Mouse (Mus musculus) CH12.LX (cell line): Measurements from ENCODE around the gene Cbx1. TPM values are rescaled to one million over a fixed set of nuclear protein-coding genes. Genes with fewer than 3 reads are reported as not detected.

Source experiments
- DNase-seq: peaks from one replicate; pipeline ENCODE4 v3.0.0-alpha.2; 2013; ENCODE audit errors: extremely low read depth
- H3K27ac ChIP-seq: 2 replicates; pipeline ENCODE4 v1.5.1; 2012; ENCODE audit warnings: low read depth, mild to moderate bottlenecking, control low read depth, moderate library complexity; ENCODE audit not compliant: insufficient read depth
- H3K27me3 ChIP-seq: replicated peaks from 2 replicates; pipeline ENCODE3; 2012; ENCODE audit warnings: inconsistent platforms
- H3K36me3 ChIP-seq, 2 experiments: replicated peaks in 1 of 2; 2 replicates each; pipeline versions ENCODE3 to v1.6.1; 2012; ENCODE audit warnings: inconsistent platforms in 1 of 2, low read length in 1 of 2, mild to moderate bottlenecking in 1 of 2, mixed read lengths in 1 of 2, moderate library complexity in 1 of 2; ENCODE audit not compliant: control insufficient read depth in 1 of 2, insufficient read depth in 1 of 2
- H3K4me1 ChIP-seq, 2 experiments: 2 replicates each; pipeline ENCODE4 v1.6.1; 2012; ENCODE audit warnings: inconsistent platforms in 1 of 2, moderate library complexity in 1 of 2; ENCODE audit not compliant: insufficient read depth in 2 of 2, control insufficient read depth in 1 of 2
- H3K4me2 ChIP-seq: 2 replicates; pipeline ENCODE4 v1.6.1; 2012; ENCODE audit warnings: low read depth, mild to moderate bottlenecking, control low read depth; ENCODE audit not compliant: poor library complexity, insufficient read depth, severe bottlenecking
- H3K4me3 ChIP-seq, 3 experiments: fragments of 150-350 bp in 1 of 3; sonication (generic) in 1 of 3; replicated peaks in 1 of 3; 2 replicates each; pipeline versions ENCODE3 to v1.5.1; 2011 to 2012; ENCODE audit warnings: low read depth in 2 of 3, low read length in 2 of 3, mild to moderate bottlenecking in 2 of 3, moderate library complexity in 2 of 3, control low read depth in 1 of 3, improper control_type of control experiment in 1 of 3, inconsistent platforms in 1 of 3, mixed read lengths in 1 of 3; ENCODE audit not compliant: poor library complexity in 1 of 3
- H3K79me2 ChIP-seq: replicated peaks from 2 replicates; pipeline ENCODE4 v1.6.1; 2012; ENCODE audit warnings: mild to moderate bottlenecking, moderate library complexity; ENCODE audit not compliant: control insufficient read depth, poor library complexity, insufficient read depth, severe bottlenecking; ENCODE audit errors: extremely low read depth
- H3K9ac ChIP-seq: 2 replicates; pipeline ENCODE4 v1.6.1; 2012; ENCODE audit warnings: low read depth, mild to moderate bottlenecking, control low read depth, moderate library complexity; ENCODE audit not compliant: insufficient read depth
- H3K9me3 ChIP-seq: replicated peaks from 2 replicates; pipeline ENCODE3; 2012; ENCODE audit warnings: low read length, inconsistent platforms, mixed read lengths
- BHLHE40 ChIP-seq: IDR thresholded peaks from 2 replicates; pipeline ENCODE4 v1.6.1; 2011; ENCODE audit warnings: mild to moderate bottlenecking, low read depth, low read length, improper control_type of control experiment
- CHD1 ChIP-seq: IDR thresholded peaks from 2 replicates; pipeline ENCODE4 v1.6.1; 2012; ENCODE audit warnings: low read depth, low read length, improper control_type of control experiment, inconsistent platforms
- CHD2 ChIP-seq: IDR thresholded peaks from 2 replicates; pipeline ENCODE4 v1.6.1; 2011; ENCODE audit warnings: low read length, improper control_type of control experiment
- CTCF ChIP-seq, 2 experiments: IDR thresholded peaks in 1 of 2; conservative IDR thresholded peaks in 1 of 2; 2 replicates each; pipeline ENCODE4 v1.5.1; 2011 to 2012; ENCODE audit warnings: low read depth in 2 of 2, low read length in 2 of 2, improper control_type of control experiment in 1 of 2, inconsistent platforms in 1 of 2, mild to moderate bottlenecking in 1 of 2, moderate library complexity in 1 of 2
- E2F4 ChIP-seq: IDR thresholded peaks from 2 replicates; pipeline ENCODE4 v1.6.1; 2011; ENCODE audit warnings: low read depth, low read length, improper control_type of control experiment; ENCODE audit not compliant: insufficient replicate concordance
- ELF1 ChIP-seq: IDR thresholded peaks from 2 replicates; pipeline ENCODE4 v1.6.1; 2014; ENCODE audit warnings: low read depth, mild to moderate bottlenecking, inconsistent platforms, low read length, improper control_type of control experiment
- EP300 ChIP-seq: IDR thresholded peaks from 2 replicates; pipeline ENCODE4 v1.6.1; 2011; ENCODE audit warnings: low read length, improper control_type of control experiment
- ETS1 ChIP-seq: conservative IDR thresholded peaks from 2 replicates; pipeline ENCODE4 v1.6.1; 2012; ENCODE audit warnings: low read depth, mild to moderate bottlenecking, inconsistent platforms, low read length, improper control_type of control experiment, moderate library complexity
- GABPA ChIP-seq: IDR thresholded peaks from 2 replicates; pipeline ENCODE4 v1.6.1; 2012; ENCODE audit warnings: low read depth, low read length, improper control_type of control experiment, inconsistent platforms; ENCODE audit not compliant: insufficient replicate concordance
- HCFC1 ChIP-seq: IDR thresholded peaks from 2 replicates; pipeline ENCODE4 v1.6.1; 2012; ENCODE audit warnings: low read depth, mild to moderate bottlenecking, inconsistent platforms, low read length, improper control_type of control experiment
- IRF4 ChIP-seq: IDR thresholded peaks from 2 replicates; pipeline ENCODE4 v1.6.1; 2014; ENCODE audit warnings: low read depth, mild to moderate bottlenecking, inconsistent platforms, low read length, improper control_type of control experiment
- JUN ChIP-seq: IDR thresholded peaks from 2 replicates; pipeline ENCODE4 v1.6.1; 2011; ENCODE audit warnings: low read depth, mild to moderate bottlenecking, low read length, improper control_type of control experiment, moderate library complexity; ENCODE audit not compliant: insufficient read depth
- JUND ChIP-seq: conservative IDR thresholded peaks from 2 replicates; pipeline ENCODE4 v1.6.1; 2011; ENCODE audit warnings: low read depth, low read length, improper control_type of control experiment
- KAT2A ChIP-seq: IDR thresholded peaks from 2 replicates; pipeline ENCODE4 v1.6.1; 2012; ENCODE audit warnings: low read length, improper control_type of control experiment, inconsistent platforms; ENCODE audit not compliant: insufficient replicate concordance
- MAFK ChIP-seq: IDR thresholded peaks from 2 replicates; pipeline ENCODE4 v1.6.1; 2011; ENCODE audit warnings: low read length, improper control_type of control experiment; ENCODE audit not compliant: insufficient replicate concordance
- MAX ChIP-seq: IDR thresholded peaks from 2 replicates; pipeline ENCODE4 v1.6.1; 2011; ENCODE audit warnings: low read length, improper control_type of control experiment
- MAZ ChIP-seq: IDR thresholded peaks from 2 replicates; pipeline ENCODE4 v1.6.1; 2012; ENCODE audit warnings: low read depth, mild to moderate bottlenecking, inconsistent platforms, low read length, improper control_type of control experiment, moderate library complexity
- MEF2A ChIP-seq: IDR thresholded peaks from 2 replicates; pipeline ENCODE4 v1.6.1; 2014; ENCODE audit warnings: low read depth, mild to moderate bottlenecking, inconsistent platforms, low read length, improper control_type of control experiment, borderline replicate concordance
- MXI1 ChIP-seq: IDR thresholded peaks from 2 replicates; pipeline ENCODE4 v1.6.1; 2011; ENCODE audit warnings: mild to moderate bottlenecking, low read depth, low read length, improper control_type of control experiment
- MYC ChIP-seq: IDR thresholded peaks from 2 replicates; pipeline ENCODE4 v1.6.1; 2011; ENCODE audit warnings: low read depth, mild to moderate bottlenecking, improper control_type of control experiment, low read length
- NELFE ChIP-seq: IDR thresholded peaks from 2 replicates; pipeline ENCODE4 v1.6.1; 2011; ENCODE audit warnings: low read depth, low read length, improper control_type of control experiment
- NRF1 ChIP-seq: IDR thresholded peaks from 2 replicates; pipeline ENCODE4 v1.6.1; 2014; ENCODE audit warnings: low read depth, mild to moderate bottlenecking, inconsistent platforms, low read length, improper control_type of control experiment, moderate library complexity
- PAX5 ChIP-seq: IDR thresholded peaks from 2 replicates; pipeline ENCODE4 v1.6.1; 2012; ENCODE audit warnings: low read length, inconsistent platforms, mixed read lengths
- POLR2A ChIP-seq: IDR thresholded peaks from 2 replicates; pipeline ENCODE4 v1.6.1; 2011; ENCODE audit warnings: low read depth, mild to moderate bottlenecking, improper control_type of control experiment, low read length
- POLR2AphosphoS2 ChIP-seq: IDR thresholded peaks from 2 replicates; pipeline ENCODE4 v1.6.1; 2011; ENCODE audit warnings: low read depth, low read length, improper control_type of control experiment
- RAD21 ChIP-seq: IDR thresholded peaks from 2 replicates; pipeline ENCODE4 v1.6.1; 2011; ENCODE audit warnings: low read depth, mild to moderate bottlenecking, low read length, improper control_type of control experiment, moderate library complexity
- RCOR1 ChIP-seq: conservative IDR thresholded peaks from 2 replicates; pipeline ENCODE4 v1.6.1; 2012; ENCODE audit warnings: low read depth, mild to moderate bottlenecking, inconsistent platforms, low read length, improper control_type of control experiment
- SIN3A ChIP-seq: IDR thresholded peaks from 2 replicates; pipeline ENCODE4 v1.6.1; 2012; ENCODE audit warnings: low read length, improper control_type of control experiment, inconsistent platforms
- SMC3 ChIP-seq: IDR thresholded peaks from 2 replicates; pipeline ENCODE4 v1.6.1; 2011; ENCODE audit warnings: low read depth, low read length, improper control_type of control experiment
- TBP ChIP-seq: conservative IDR thresholded peaks from 2 replicates; pipeline ENCODE4 v1.6.1; 2011; ENCODE audit warnings: low read depth, low read length, improper control_type of control experiment
- TCF12 ChIP-seq: IDR thresholded peaks from 2 replicates; pipeline ENCODE4 v1.6.1; 2014; ENCODE audit warnings: low read depth, mild to moderate bottlenecking, inconsistent platforms, low read length, improper control_type of control experiment
- UBTF ChIP-seq: IDR thresholded peaks from 2 replicates; pipeline ENCODE4 v1.6.1; 2012; ENCODE audit warnings: low read depth, mild to moderate bottlenecking, inconsistent platforms, low read length, improper control_type of control experiment, moderate library complexity
- USF1 ChIP-seq: IDR thresholded peaks from 2 replicates; pipeline ENCODE4 v1.6.1; 2014; ENCODE audit warnings: low read depth, mild to moderate bottlenecking, inconsistent platforms, low read length, improper control_type of control experiment
- USF2 ChIP-seq: conservative IDR thresholded peaks from 2 replicates; pipeline ENCODE4 v1.6.1; 2011; ENCODE audit warnings: low read depth, low read length, improper control_type of control experiment
- ZC3H11A ChIP-seq: IDR thresholded peaks from 2 replicates; pipeline ENCODE4 v1.6.1; 2012; ENCODE audit warnings: low read depth, mild to moderate bottlenecking, inconsistent platforms, low read length, improper control_type of control experiment
- ZKSCAN1 ChIP-seq: IDR thresholded peaks from 2 replicates; pipeline ENCODE4 v1.6.1; 2012; ENCODE audit warnings: low read depth, inconsistent platforms, low read length, improper control_type of control experiment, borderline replicate concordance
- ZMIZ1 ChIP-seq: IDR thresholded peaks from 2 replicates; pipeline ENCODE4 v1.6.1; 2012; ENCODE audit warnings: low read depth, mild to moderate bottlenecking, inconsistent platforms, low read length, improper control_type of control experiment
- ZNF384 ChIP-seq: IDR thresholded peaks from 2 replicates; pipeline ENCODE4 v1.6.1; 2012; ENCODE audit warnings: low read depth, low read length, improper control_type of control experiment, inconsistent platforms
- dilution Hi-C: fragments of 300-500 bp; cut with MboI; formaldehyde crosslinking; loops from 2 replicates; pipeline ENCODE4 v1.14.3; 2020; ENCODE audit warnings: low sequenced_read_pairs; ENCODE audit not compliant: extremely low pct_unique_long_range_greater_than_20kb, extremely low pct_ligation_motif_present
- in situ Hi-C: fragments of 300-500 bp; cut with MboI; formaldehyde crosslinking; loops from 3 replicates; pipeline ENCODE4 v1.14.3; 2019; ENCODE audit warnings: low sequenced_read_pairs, low pct_ligation_motif_present, low pct_unique_long_range_greater_than_20kb, mixed read lengths
- polyA plus RNA-seq: library from polyadenylated mRNA; unstranded; fragments of >175 nt; gene quantifications from 2 replicates; pipeline ENCODE4 v1.2.1, GENCODE M21; 2012; ENCODE audit warnings: low read depth; ENCODE audit not compliant: insufficient read length
- total RNA-seq, 2 experiments: library from RNA; depleted of rRNA; stranded (reverse); fragments of 300-350 nt in 1 of 2; fragments of >200 nt in 1 of 2; gene quantifications; 2 replicates each; pipeline ENCODE4 v1.2.3; 2012 to 2014

Gene Cbx1
- total and polyA plus RNA-seq, 3 experiments: 115 to 223 (median 144) TPM

DNA sequence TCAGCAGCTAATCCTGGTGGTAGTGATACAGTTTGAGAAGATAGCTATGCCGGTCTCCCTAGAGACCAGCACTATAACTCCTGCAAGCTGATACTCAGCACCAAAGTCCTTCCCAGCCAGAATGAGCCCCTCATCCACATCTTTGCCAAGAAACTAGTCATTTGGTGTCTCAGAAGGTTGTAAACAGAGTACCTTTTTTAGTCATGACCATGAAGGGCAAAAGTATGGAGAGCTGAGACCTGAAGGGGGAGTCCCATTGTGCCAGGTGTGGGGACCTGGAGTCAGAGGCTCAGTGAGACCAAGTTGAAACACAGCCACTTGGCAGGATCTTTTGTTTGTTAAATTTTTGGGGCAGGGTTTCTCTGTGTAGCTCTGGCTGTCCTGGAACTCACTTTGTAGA is 45.2 kb downstream of the Cbx1 start:
- peaks cover 11 to 51% of the 10 kb centered on the region in 2 experiments for H3K4me1 ChIP-seq
- dilution Hi-C loops (no loop called here), in situ Hi-C loops (no loop called here)
- no peak overlapping the region for H3K27ac ChIP-seq
- TF ChIP-seq MAFK (no peak), SMC3 (no peak), MXI1 (no peak), HCFC1 (no peak), USF2 (no peak), MAX (no peak; the same call in 1 of the 2 replicates), ZNF384 (no peak), SIN3A (no peak), PAX5 (no peak), ETS1 (peak; percentile 58; the same call in 1 of the 2 replicates), ELF1 (no peak; the same call in 1 of the 2 replicates), CTCF (conservative IDR thresholded peaks at IDR 0.05 in 1 of 2, IDR thresholded peaks at IDR 0.05 in 1 of 2; ENCODE audit: low read depth in 2 of 2, low read length in 2 of 2) (no peak), RAD21 (no peak; the same call in none of the 2 replicates), RCOR1 (peak; percentile 70; the same call in 1 of the 2 replicates), POLR2AphosphoS2 (no peak), NRF1 (no peak), EP300 (peak; percentile 83), CHD1 (no peak), ZKSCAN1 (no peak), BHLHE40 (peak; percentile 45; the same call in 1 of the 2 replicates), MEF2A (peak; percentile 84), TCF12 (peak; percentile 84), POLR2A (no peak), JUN (peak; percentile 70), IRF4 (peak; percentile 89), ZMIZ1 (no peak), E2F4 (no peak), MAZ (peak; percentile 27; the same call in 1 of the 2 replicates), JUND (peak; percentile 63; the same call in 1 of the 2 replicates), USF1 (no peak), GABPA (no peak), ZC3H11A (no peak), CHD2 (peak; percentile 67), KAT2A (no peak), UBTF (no peak), MYC (no peak), NELFE (no peak), TBP (no peak)
- H3K9ac ChIP-seq: no peak overlapping the region
- H3K27me3 ChIP-seq: peaks cover 9% of the 10 kb centered on the region
- no peaks in the 10 kb centered on the region for H3K9me3 ChIP-seq
- peak; percentile 69 for DNase-seq
- H3K79me2 ChIP-seq: peaks cover 2% of the 10 kb centered on the region
- H3K4me2 ChIP-seq: 0 out of 2 replicates have a peak overlapping the region, but pooled peaks have one; percentile 5
- no peak overlapping the region for H3K4me3 ChIP-seq
- no peaks in the 10 kb centered on the region for H3K36me3 ChIP-seq
